Mouse (Mus musculus): ENCODE measurements around the gene 4930444G20Rik. TPM values are rescaled to one million over a fixed set of nuclear protein-coding genes. Genes with fewer than 3 reads are reported as not detected.
"Not testable (repeated sequence)": the region's sequence is repeated elsewhere in the genome, so short reads cannot be mapped to it uniquely, and the experiment has no call there.

4930444G20Rik gene
- polyA plus RNA-seq, 1 experiment = not detected

DNA sequence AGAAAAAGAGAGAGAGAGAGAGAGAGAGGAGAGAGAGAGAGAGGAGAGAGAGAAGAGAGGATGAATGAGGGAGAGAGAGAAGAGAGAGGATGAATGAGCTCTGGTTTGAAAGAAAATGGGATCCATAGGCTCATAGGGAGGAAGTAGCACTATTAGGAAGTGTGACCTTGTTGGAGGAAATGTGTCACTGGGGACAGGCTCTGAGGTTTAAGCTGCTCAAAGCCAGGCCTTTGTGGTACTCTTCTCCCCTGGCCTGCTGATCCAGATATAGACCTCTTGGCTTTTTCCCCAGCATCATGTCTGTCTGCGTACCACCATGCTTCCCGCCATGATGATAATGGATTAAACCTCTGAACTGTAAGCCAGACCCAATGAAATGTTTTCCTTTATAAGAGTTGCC lies 8.5 kb downstream of the 4930444G20Rik start:
- H3K4me3 ChIP-seq = no peak overlapping the region
- H3K36me3 ChIP-seq (ENCODE audit: control insufficient read depth, insufficient read depth) = no peaks in the 10 kb centered on the region
- H3K27me3 ChIP-seq (ENCODE audit: control insufficient read depth, insufficient read depth, insufficient read length) = peaks cover 15% of the 10 kb centered on the region
- no peak overlapping the region for H3K4me2 ChIP-seq (ENCODE audit: low read depth)
- no peaks in the 10 kb centered on the region for H3K79me2 ChIP-seq (ENCODE audit: control insufficient read depth, insufficient read depth)
- TF ChIP-seq REST (IDR thresholded peaks at IDR 0.05; ENCODE audit: insufficient read depth, insufficient read length) = no peak
- no peak for TF ChIP-seq MYOG (IDR thresholded peaks at IDR 0.05; ENCODE audit: control insufficient read depth in 1 of 3, insufficient read depth in 1 of 3, insufficient read length in 2 of 3, low read depth in 2 of 3)
- no peak for TF ChIP-seq POLR2A (IDR thresholded peaks at IDR 0.05; ENCODE audit: insufficient read length, low read depth)
- TF ChIP-seq USF1 (IDR thresholded peaks at IDR 0.05; ENCODE audit: low read depth) = no peak
- TF ChIP-seq MAX (IDR thresholded peaks at IDR 0.05; ENCODE audit: low read depth) = no peak
- TF ChIP-seq E2F4 (IDR thresholded peaks at IDR 0.05; ENCODE audit: insufficient read depth) = no peak
- no peak for TF ChIP-seq TCF3 (IDR thresholded peaks at IDR 0.05; ENCODE audit: insufficient read length, low read depth)
- TF ChIP-seq CEBPB (IDR thresholded peaks at IDR 0.05; ENCODE audit: insufficient read depth, poor library complexity, severe bottlenecking) = no peak
- TF ChIP-seq SRF (IDR thresholded peaks at IDR 0.05; ENCODE audit: control insufficient read depth, insufficient read length, low read depth) = no peak
- no peak for TF ChIP-seq MYOD1 (IDR thresholded peaks at IDR 0.05; ENCODE audit: control insufficient read depth in 1 of 3, insufficient read length in 2 of 3, low read depth in 2 of 3)
- TF ChIP-seq POLR2AphosphoS2 (IDR thresholded peaks at IDR 0.05; ENCODE audit: insufficient read length, low read depth) = no peak
- TF ChIP-seq TCF12 (IDR thresholded peaks at IDR 0.05; ENCODE audit: insufficient read depth, poor library complexity, severe bottlenecking) = no peak
- no peak overlapping the region for H3ac ChIP-seq (ENCODE audit: control insufficient read depth, insufficient read length)

DNA sequence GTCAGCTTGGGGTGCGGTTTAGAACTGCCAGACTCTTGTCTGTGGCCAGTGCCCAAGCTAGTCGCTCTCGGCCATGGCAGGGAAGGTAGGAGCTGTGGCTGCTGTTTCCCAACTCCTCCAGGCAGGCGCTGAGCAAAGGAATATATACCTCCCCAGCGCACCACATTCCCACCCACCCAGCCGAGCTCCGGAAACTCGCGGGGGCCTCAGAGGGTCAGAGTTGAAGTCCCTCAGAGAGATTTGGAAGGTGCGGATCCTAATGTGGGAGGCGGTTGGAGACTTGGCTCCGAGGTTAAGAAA lies 8.9 kb downstream of the 4930444G20Rik start:
- Histone ChIP-seq H3K27me3 (ENCODE audit: control insufficient read depth, insufficient read depth, insufficient read length) (peaks cover 14% of the 10 kb centered on the region), H3K79me2 (ENCODE audit: control insufficient read depth, insufficient read depth) (no peaks in the 10 kb centered on the region), H3K4me2 (ENCODE audit: low read depth) (no peak overlapping the region), H3K36me3 (ENCODE audit: control insufficient read depth, insufficient read depth) (no peaks in the 10 kb centered on the region), H3K4me3 (no peak overlapping the region), H3ac (ENCODE audit: control insufficient read depth, insufficient read length) (no peak overlapping the region)
- TF ChIP-seq USF1 (IDR thresholded peaks at IDR 0.05; ENCODE audit: low read depth) = no peak
- no peak for TF ChIP-seq REST (IDR thresholded peaks at IDR 0.05; ENCODE audit: insufficient read depth, insufficient read length)
- no peak for TF ChIP-seq POLR2AphosphoS2 (IDR thresholded peaks at IDR 0.05; ENCODE audit: insufficient read length, low read depth)
- TF ChIP-seq TCF12 (IDR thresholded peaks at IDR 0.05; ENCODE audit: insufficient read depth, poor library complexity, severe bottlenecking) = no peak

DNA sequence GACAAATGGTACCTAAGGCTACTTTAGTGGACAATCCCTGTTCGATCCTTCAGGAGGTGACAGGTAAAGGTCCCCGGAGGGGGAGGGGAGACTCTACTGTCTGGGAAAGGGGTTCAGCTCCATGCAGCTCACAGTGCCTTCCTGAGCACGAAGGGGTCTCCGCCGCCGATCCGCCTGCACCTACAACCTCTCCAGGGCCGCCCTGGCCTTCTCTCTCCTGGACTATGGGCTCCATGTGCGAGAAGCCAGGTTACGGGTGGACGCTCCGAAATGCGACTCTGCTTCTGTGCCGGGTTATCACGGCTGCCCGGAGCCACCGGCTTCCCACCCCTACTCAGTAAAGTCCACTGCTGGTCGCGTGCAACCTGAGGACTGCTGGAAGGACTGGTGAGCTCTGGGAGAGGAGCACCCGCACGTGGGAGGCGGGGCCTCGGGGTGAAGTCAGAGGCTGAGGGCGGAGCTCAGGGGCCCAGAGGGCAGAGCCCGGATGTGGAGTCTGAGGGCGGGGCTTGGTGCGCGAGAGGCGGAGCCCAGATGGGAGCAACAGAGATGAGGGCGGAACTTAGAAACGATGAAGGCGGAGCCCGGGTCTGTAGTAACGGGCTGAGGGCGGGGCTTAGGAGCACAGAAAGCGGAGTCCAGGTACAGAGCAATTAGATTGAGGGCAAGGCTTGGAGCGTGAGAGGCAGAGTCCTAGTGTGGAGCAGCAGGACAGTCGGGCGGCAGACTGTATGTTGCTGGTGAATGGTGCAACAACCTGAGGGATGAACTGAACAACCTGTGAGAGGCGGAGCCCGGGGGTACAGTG lies 9.5 kb downstream of the 4930444G20Rik start:
- no peak for TF ChIP-seq MYOD1 (IDR thresholded peaks at IDR 0.05; ENCODE audit: control insufficient read depth in 1 of 3, insufficient read length in 2 of 3, low read depth in 2 of 3)
- no peak for TF ChIP-seq CEBPB (IDR thresholded peaks at IDR 0.05; ENCODE audit: insufficient read depth, poor library complexity, severe bottlenecking)
- TF ChIP-seq MYOG (IDR thresholded peaks at IDR 0.05; ENCODE audit: control insufficient read depth in 1 of 3, insufficient read depth in 1 of 3, insufficient read length in 2 of 3, low read depth in 2 of 3) = no peak
- no peak for TF ChIP-seq TCF3 (IDR thresholded peaks at IDR 0.05; ENCODE audit: insufficient read length, low read depth)
- TF ChIP-seq SRF (IDR thresholded peaks at IDR 0.05; ENCODE audit: control insufficient read depth, insufficient read length, low read depth) = no peak
- TF ChIP-seq REST (IDR thresholded peaks at IDR 0.05; ENCODE audit: insufficient read depth, insufficient read length) = no peak
- TF ChIP-seq POLR2A (IDR thresholded peaks at IDR 0.05; ENCODE audit: insufficient read length, low read depth) = no peak
- no peak for TF ChIP-seq USF1 (IDR thresholded peaks at IDR 0.05; ENCODE audit: low read depth)
- Histone ChIP-seq H3ac (ENCODE audit: control insufficient read depth, insufficient read length) (no peak overlapping the region), H3K4me3 (no peak overlapping the region), H3K4me2 (ENCODE audit: low read depth) (no peak overlapping the region), H3K36me3 (ENCODE audit: control insufficient read depth, insufficient read depth) (no peaks in the 10 kb centered on the region), H3K27me3 (ENCODE audit: control insufficient read depth, insufficient read depth, insufficient read length) (peaks cover 9% of the 10 kb centered on the region), H3K79me2 (ENCODE audit: control insufficient read depth, insufficient read depth) (no peaks in the 10 kb centered on the region)

DNA sequence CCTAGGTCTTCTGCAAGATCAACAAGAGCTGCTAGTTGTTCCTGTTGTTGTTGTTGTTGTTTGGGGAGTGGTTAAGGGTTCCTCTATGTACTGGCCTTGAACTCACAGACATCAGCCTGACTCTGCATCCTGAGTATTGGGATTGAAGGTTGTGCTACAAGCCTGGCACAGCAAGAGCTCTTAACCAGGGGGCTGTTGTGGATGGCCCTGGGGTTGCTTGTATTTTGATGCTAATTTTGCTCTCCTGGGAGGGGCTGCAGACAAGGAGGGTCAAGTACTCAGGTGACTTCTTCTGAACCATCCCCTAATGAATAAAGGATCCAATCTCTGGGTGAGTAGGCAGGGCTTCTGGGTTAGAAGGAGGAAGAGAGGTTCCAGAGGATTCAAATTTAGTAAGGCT lies 12.6 kb downstream of the 4930444G20Rik start:
- peaks cover 9% of the 10 kb centered on the region for H3K27me3 ChIP-seq (ENCODE audit: control insufficient read depth, insufficient read depth, insufficient read length)
- no peak overlapping the region for H3ac ChIP-seq (ENCODE audit: control insufficient read depth, insufficient read length)
- no peaks in the 10 kb centered on the region for H3K36me3 ChIP-seq (ENCODE audit: control insufficient read depth, insufficient read depth)
- no peaks in the 10 kb centered on the region for H3K79me2 ChIP-seq (ENCODE audit: control insufficient read depth, insufficient read depth)
- H3K4me2 ChIP-seq (ENCODE audit: low read depth) = no peak overlapping the region
- no peak overlapping the region for H3K4me3 ChIP-seq
- TF ChIP-seq TCF12 (IDR thresholded peaks at IDR 0.05; ENCODE audit: insufficient read depth, poor library complexity, severe bottlenecking) (no peak), MAX (IDR thresholded peaks at IDR 0.05; ENCODE audit: low read depth) (no peak), USF1 (IDR thresholded peaks at IDR 0.05; ENCODE audit: low read depth) (no peak), POLR2A (IDR thresholded peaks at IDR 0.05; ENCODE audit: insufficient read length, low read depth) (no peak), TCF3 (IDR thresholded peaks at IDR 0.05; ENCODE audit: insufficient read length, low read depth) (no peak), E2F4 (IDR thresholded peaks at IDR 0.05; ENCODE audit: insufficient read depth) (no peak), CEBPB (IDR thresholded peaks at IDR 0.05; ENCODE audit: insufficient read depth, poor library complexity, severe bottlenecking) (no peak), MYOD1 (IDR thresholded peaks at IDR 0.05; ENCODE audit: control insufficient read depth in 1 of 3, insufficient read length in 2 of 3, low read depth in 2 of 3) (no peak), SRF (IDR thresholded peaks at IDR 0.05; ENCODE audit: control insufficient read depth, insufficient read length, low read depth) (no peak), MYOG (IDR thresholded peaks at IDR 0.05; ENCODE audit: control insufficient read depth in 1 of 3, insufficient read depth in 1 of 3, insufficient read length in 2 of 3, low read depth in 2 of 3) (no peak)

DNA sequence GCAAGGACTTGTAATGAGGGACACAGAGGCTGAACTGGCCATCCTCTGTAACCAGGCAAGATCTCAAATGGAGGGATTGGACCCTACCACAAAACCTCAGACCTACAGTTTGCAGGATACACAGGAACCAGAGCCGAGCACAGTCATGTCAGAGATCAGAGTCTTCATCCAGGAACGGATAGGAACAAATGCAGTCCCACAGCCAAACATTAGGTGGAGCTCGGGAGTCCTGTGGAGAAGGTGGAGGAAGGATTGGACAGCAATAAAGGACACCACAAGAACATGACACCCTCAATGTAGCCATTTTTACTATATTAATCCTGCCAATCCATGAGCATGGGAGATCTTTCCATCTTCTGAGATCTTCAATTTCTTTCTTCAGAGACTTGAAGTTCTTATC lies 31.6 kb downstream of the 4930444G20Rik start:
- H3K4me3 ChIP-seq; H3K79me2 ChIP-seq (ENCODE audit: control insufficient read depth, insufficient read depth); H3K36me3 ChIP-seq (ENCODE audit: control insufficient read depth, insufficient read depth); H3K27me3 ChIP-seq (ENCODE audit: control insufficient read depth, insufficient read depth, insufficient read length); H3ac ChIP-seq (ENCODE audit: control insufficient read depth, insufficient read length); H3K4me2 ChIP-seq (ENCODE audit: low read depth): not testable (repeated sequence)
